In genomic region chr7:4792278-4793212, GRCm38 (mm10) we compare ENCODE assay signal across 8 mouse cellular contexts. TPM values are rescaled to one million over a fixed set of nuclear protein-coding genes. Genes with fewer than 3 reads are reported as not detected.
A peak's percentile ranks its signal among the peaks of the same experiment; 100 is the strongest.
DNase-seq lines count a peak whose midpoint lies in the region; ATAC-seq and TF ChIP-seq lines count a peak whose summit lies in the region.

Gene Rpl28 (plus strand): TSS chr7:4792874.

- H3K9ac ChIP-seq in heart, embryonic 11.5 days (ENCODE audit: low read depth, low read length): peak within 1 kb of the TSS; percentile 99
- peak within 1 kb of the TSS; percentile 89 for H3K9ac ChIP-seq in kidney, embryonic 16.5 days (replicated peaks; ENCODE audit: low read length)
- H3K9ac ChIP-seq in liver, adult 2 months (ENCODE audit: low read depth, low read length): peak within 1 kb of the TSS; percentile 86

- TF ChIP-seq POLR2A in liver, adult 2 months (IDR thresholded peaks at IDR 0.05; ENCODE audit: extremely low read depth, insufficient read depth, low read length): peak; percentile 92
- TF ChIP-seq POLR2A in myocyte (IDR thresholded peaks at IDR 0.05; ENCODE audit: insufficient read length, low read depth): peak; percentile 99

- no peak for TF ChIP-seq CTCF in liver, adult 2 months (IDR thresholded peaks at IDR 0.05; ENCODE audit: low read depth, low read length)

- H3K27me3 ChIP-seq in heart, embryonic 11.5 days (ENCODE audit: control insufficient read depth, insufficient read depth, low read length): no peaks in the 10 kb centered on the region
- H3K27me3 ChIP-seq in kidney, embryonic 16.5 days (ENCODE audit: insufficient read depth, low read length): no peaks in the 10 kb centered on the region
- H3K27me3 ChIP-seq in liver, adult 2 months (ENCODE audit: control insufficient read depth, insufficient read depth, low read length): no peaks in the 10 kb centered on the region
- no peaks in the 10 kb centered on the region for H3K27me3 ChIP-seq in myocyte (ENCODE audit: control insufficient read depth, insufficient read depth, insufficient read length)
- H3K27me3 ChIP-seq in splenic B cell, adult 2 months (ENCODE audit: control insufficient read depth, insufficient read depth, low read length, poor library complexity, severe bottlenecking): no peaks in the 10 kb centered on the region

- ATAC-seq in erythroblast, adult 5-6 weeks (replicated peaks; ENCODE audit: low FRiP score, poor library complexity, severe bottlenecking): peak; percentile 96
- ATAC-seq in heart, embryonic 11.5 days (replicated peaks; ENCODE audit: insufficient number of reproducible peaks, low FRiP score, low TSS enrichment): peak; percentile 87
- ATAC-seq in kidney, embryonic 16.5 days (ENCODE audit: low FRiP score, low TSS enrichment): peak; percentile 85

- H3K36me3 ChIP-seq in heart, embryonic 11.5 days (ENCODE audit: control insufficient read depth, insufficient read depth, low read length): peaks cover 14% of the 10 kb centered on the region
- peaks cover 35% of the 10 kb centered on the region for H3K36me3 ChIP-seq in kidney, embryonic 16.5 days (ENCODE audit: insufficient read depth, low read length)
- peaks cover 12% of the 10 kb centered on the region; the same call in 1 of the 2 replicates for H3K36me3 ChIP-seq in liver, adult 2 months (ENCODE audit: control insufficient read depth, insufficient read depth, low read length)
- peaks cover 28% of the 10 kb centered on the region for H3K36me3 ChIP-seq in myocyte (ENCODE audit: control insufficient read depth, insufficient read depth)
- peaks cover 5% of the 10 kb centered on the region for H3K36me3 ChIP-seq in splenic B cell, adult 2 months (ENCODE audit: control insufficient read depth, insufficient read depth, low read length, poor library complexity, severe bottlenecking)

- peak within 1 kb of the TSS; percentile 83 for H3ac ChIP-seq in myocyte (ENCODE audit: control insufficient read depth, insufficient read length)

- H3K79me2 ChIP-seq in liver, adult 2 months (ENCODE audit: control insufficient read depth, insufficient read depth, low read length): peaks cover 9% of the 10 kb centered on the region; the same call in 1 of the 2 replicates
- H3K79me2 ChIP-seq in myocyte (ENCODE audit: control insufficient read depth, insufficient read depth): peaks cover 25% of the 10 kb centered on the region

- H3K9me3 ChIP-seq in heart, embryonic 11.5 days (replicated peaks; ENCODE audit: control insufficient read depth, low read length): no peaks in the 10 kb centered on the region
- no peaks in the 10 kb centered on the region for H3K9me3 ChIP-seq in kidney, embryonic 16.5 days (ENCODE audit: low read length)

- peak within 1 kb of the TSS; percentile 95 for H3K27ac ChIP-seq in heart, embryonic 11.5 days (ENCODE audit: low read depth, low read length)
- H3K27ac ChIP-seq in kidney, embryonic 16.5 days (ENCODE audit: low read length): peak within 1 kb of the TSS; percentile 98
- peak within 1 kb of the TSS; percentile 83 for H3K27ac ChIP-seq in liver, adult 2 months (replicated peaks; ENCODE audit: insufficient read depth, low read depth, low read length)

- 1% methylated on average over 53 of the region's 54 CpGs for WGBS in heart, embryonic 11.5 days (ENCODE audit: insufficient replicate concordance)
- 1% methylated on average over 54 of the region's 54 CpGs for WGBS in kidney, embryonic 16.5 days
- under 1% methylated on average over 54 of the region's 54 CpGs for WGBS in liver, adult 2 months

- H3K4me2 ChIP-seq in heart, embryonic 11.5 days: peak within 1 kb of the TSS; percentile 93
- H3K4me2 ChIP-seq in kidney, embryonic 16.5 days (replicated peaks; ENCODE audit: low read depth, low read length): peak within 1 kb of the TSS; percentile 72
- peak within 1 kb of the TSS; percentile 97 for H3K4me2 ChIP-seq in myocyte (ENCODE audit: low read depth)

- DNase-seq in B cell, adult 2 months: peak; percentile 91 to 93
- peak; percentile 99 for DNase-seq in brain, adult 2 months (ENCODE audit: low read depth, low spot score)
- peak; percentile 88 for DNase-seq in liver, adult 2 months (ENCODE audit: extremely low read depth, low read depth, low spot score)
- DNase-seq in splenic B cell, adult 2 months (ENCODE audit: low read depth, low spot score): peak; percentile 97

- H3K4me3 ChIP-seq in heart, embryonic 11.5 days (ENCODE audit: low read depth, low read length): peak within 1 kb of the TSS; percentile 96
- peak within 1 kb of the TSS; percentile 76 for H3K4me3 ChIP-seq in kidney, embryonic 16.5 days (ENCODE audit: low read length)
- H3K4me3 ChIP-seq in liver, adult 2 months (ENCODE audit: insufficient read depth, low read depth, low read length): peak within 1 kb of the TSS; percentile 82
- peak within 1 kb of the TSS; percentile 96 for H3K4me3 ChIP-seq in myocyte

- peaks cover 6% of the 10 kb centered on the region for H3K4me1 ChIP-seq in heart, embryonic 11.5 days (ENCODE audit: control insufficient read depth, insufficient read depth, low read length)
- H3K4me1 ChIP-seq in kidney, embryonic 16.5 days (ENCODE audit: insufficient read depth, low read length): peaks cover 27% of the 10 kb centered on the region
- H3K4me1 ChIP-seq in liver, adult 2 months (ENCODE audit: control insufficient read depth, insufficient read depth, low read length): peaks cover 16% of the 10 kb centered on the region

TF ChIP-seq in myocyte, 11 proteins besides CTCF, POLR2A, EP300 and RAD21:
- TF ChIP-seq POLR2AphosphoS2 (IDR thresholded peaks at IDR 0.05; ENCODE audit: insufficient read length, low read depth) (peak; percentile 99), REST (IDR thresholded peaks at IDR 0.05; ENCODE audit: insufficient read depth, insufficient read length) (peak; percentile 58), TCF12 (IDR thresholded peaks at IDR 0.05; ENCODE audit: insufficient read depth, poor library complexity, severe bottlenecking) (no peak), SRF (IDR thresholded peaks at IDR 0.05; ENCODE audit: control insufficient read depth, insufficient read length, low read depth) (peak; percentile 18)

RNA-seq across cellular contexts. Expression of gene Rpl28, which starts in this region (rescaled TPM):
- 304 and 336 TPM in 2 replicates for total RNA-seq in erythroblast, adult 5-6 weeks (2015; ENCODE audit: low replicate concordance)
- 65.4 and 203 TPM in 2 replicates for total RNA-seq in erythroblast, adult 5-6 weeks (2017; ENCODE audit: low replicate concordance)
- polyA plus RNA-seq in heart, embryonic 11.5 days (2014; fragmentation: Nextera tagmentation; extraction: Ambion mirVana): 143 and 156 TPM in 2 replicates
- 315 and 357 TPM in 2 replicates for polyA plus RNA-seq in kidney, embryonic 16.5 days (2015; fragmentation: Nextera tagmentation; extraction: Ambion mirVana)
- total RNA-seq in liver, adult 2 months (2014; rRNA removed): 58.4 and 69.2 TPM in 2 replicates
- polyA plus RNA-seq in liver, adult 2 months (2012; rRNA removed): 211 and 226 TPM in 2 replicates
- polyA plus RNA-seq in myocyte (2012; fragmentation: generic; extraction: Trizol): 3,329 TPM

Comparison
In these comparisons a context has a peak if more than half of its experiments do, and no peak if none do; other contexts are left out.
1. Peak in every context shown above with its lines: DNase-seq, ATAC-seq, H3K4me3 ChIP-seq and H3K27ac ChIP-seq.